Mouse (Mus musculus) gastrocnemius, adult 18-20 months (tissue): ENCODE results near the gene Glt8d1. TPM values are rescaled to one million over a fixed set of nuclear protein-coding genes. Genes with fewer than 3 reads are reported as not detected.

ENCODE experiments used
- total RNA-seq, 2 experiments: library from RNA; stranded (reverse); gene quantifications; 2 replicates each; pipeline ENCODE4 v1.2.3; 2021

Glt8d1 gene
- total RNA-seq, 2 experiments from 2014 or later: 9.7 to 12.0 TPM

Other genes with a start within 250 kb of the Glt8d1 start
- 10 to 100 TPM in 1 of 2 experiments, 1 to 10 TPM in 1; 5.9 to 10.2 TPM for gene Tmem110, start 175.8 kb upstream of the Glt8d1 start, total RNA-seq
- gene Mustn1, start 122.2 kb upstream of the Glt8d1 start, total RNA-seq: 100 to 1,000 TPM in 1 of 2 experiments, 10 to 100 TPM in 1; 81.2 to 174 TPM
- gene Itih4, start 114.9 kb upstream of the Glt8d1 start, total RNA-seq: under 1 TPM; 0.09 to 1.00 TPM
- under 1 TPM; 0.37 to 0.40 TPM for gene Itih3, start 77.6 kb upstream of the Glt8d1 start, total RNA-seq
- under 1 TPM in 1 of 2 experiments, not detected in 1; 0.28 TPM for gene Itih1, start 58.1 kb upstream of the Glt8d1 start, total RNA-seq
- 1 to 10 TPM; 3.9 to 4.3 TPM for gene Nek4, start 50.0 kb upstream of the Glt8d1 start, total RNA-seq
- 100 to 1,000 TPM; 129 to 132 TPM for gene Spcs1, start 272 bp downstream of the Glt8d1 start, total RNA-seq
- 10 to 100 TPM; 40.1 to 41.1 TPM for gene Pbrm1, start 17.7 kb downstream of the Glt8d1 start, total RNA-seq
- gene Gnl3, start 17.8 kb downstream of the Glt8d1 start, total RNA-seq: 10 to 100 TPM; 31.8 to 31.9 TPM
- 10 to 100 TPM; 24.6 to 33.8 TPM for gene Smim4, start 127.6 kb downstream of the Glt8d1 start, total RNA-seq
- 1 to 10 TPM in 1 of 2 experiments, under 1 TPM in 1; 0.57 to 1.3 TPM for gene Nt5dc2, start 129.7 kb downstream of the Glt8d1 start, total RNA-seq
- gene Stab1, start 167.2 kb downstream of the Glt8d1 start, total RNA-seq: 10 to 100 TPM in 1 of 2 experiments, 1 to 10 TPM in 1; 9.7 to 16.7 TPM
- gene Tnnc1, start 206.9 kb downstream of the Glt8d1 start, total RNA-seq: 100 to 1,000 TPM; 566 to 705 TPM
- gene Nisch, start 215.5 kb downstream of the Glt8d1 start, total RNA-seq: 10 to 100 TPM; 52.3 to 59.6 TPM
- 1 to 10 TPM; 5.8 to 7.0 TPM for gene Sema3g, start 216.5 kb downstream of the Glt8d1 start, total RNA-seq
- gene Phf7, start 249.9 kb downstream of the Glt8d1 start, total RNA-seq: 10 to 100 TPM in 1 of 2 experiments, 1 to 10 TPM in 1; 9.2 to 10.8 TPM